Mouse (Mus musculus) heart, postnatal 25 days (tissue): ENCODE data around the gene Rcc2. TPM values are rescaled to one million over a fixed set of nuclear protein-coding genes. Genes with fewer than 3 reads are reported as not detected.

Experiments
- DNase-seq: peaks from one replicate; pipeline ENCODE4 v3.0.0; 2022; ENCODE audit warnings: low spot score
- intact Hi-C: fragments of 180-260 bp; cut with DNase I; formaldehyde crosslinking; loops from one replicate; pipeline ENCODE4 v1.15.1; 2025
- microRNA-seq: library from miRNA; unstranded; fragments of <30 nt; microRNA quantifications from one replicate; pipeline ENCODE4 v1.2.0, GENCODE M21; 2022
- total RNA-seq, 2 experiments: library from RNA; stranded (reverse); gene quantifications; 2 replicates each; pipeline ENCODE4 v1.2.3; 2021

The Rcc2 gene
- total RNA-seq, 2 experiments from 2014 or later = 15.0 to 15.3 TPM

- intact Hi-C loops = no loop called here
- no peak for DNase-seq
These were observed 42.2 kb downstream of the Rcc2 start, which contains the start of gene Padi6 for GRCm38 (mm10) chr4:140742543-140742942. TSS of gene Padi6 (minus strand) at chr4:140742643.

GRCm38 (mm10) chr4:140743086-140743485 lies 42.7 kb downstream of the Rcc2 start:
- intact Hi-C loops = no loop called here

GRCm38 (mm10) chr4:140744654-140745053 lies 44.3 kb downstream of the Rcc2 start:
- DNase-seq = no peak

More at GRCm38 (mm10) chr4:140743086-140743485, 42.7 kb downstream of the Rcc2 start:
- DNase-seq = no peak

GRCm38 (mm10) chr4:140747978-140748377 lies 47.6 kb downstream of the Rcc2 start:
- DNase-seq = no peak

More at GRCm38 (mm10) chr4:140744654-140745053, 44.3 kb downstream of the Rcc2 start:
- intact Hi-C loops = no loop called here

GRCm38 (mm10) chr4:140750328-140750727 lies 50.0 kb downstream of the Rcc2 start:
- no peak for DNase-seq
- intact Hi-C loops = no loop called here

More at GRCm38 (mm10) chr4:140747978-140748377, 47.6 kb downstream of the Rcc2 start:
- intact Hi-C loops = no loop called here

GRCm38 (mm10) chr4:140753366-140753765 lies 53.0 kb downstream of the Rcc2 start:
- DNase-seq = no peak
- intact Hi-C loops = no loop called here

GRCm38 (mm10) chr4:140755811-140756210 lies 55.5 kb downstream of the Rcc2 start:
- intact Hi-C loops = no loop called here
- no peak for DNase-seq

- DNase-seq = no peak
- intact Hi-C loops = no loop called here
These were observed 61.3 kb downstream of the Rcc2 start for GRCm38 (mm10) chr4:140761601-140762000.

- intact Hi-C loops = loop anchor here (1.0 kb wide), 1 partner anchor 139 kb away; no protein-coding TSS in a partner anchor
- DNase-seq = no peak
These were observed 62.8 kb downstream of the Rcc2 start for GRCm38 (mm10) chr4:140763158-140763557.

- DNase-seq = no peak
- intact Hi-C loops = no loop called here
These were observed 65.6 kb downstream of the Rcc2 start for GRCm38 (mm10) chr4:140765936-140766335.

- DNase-seq = no peak
- intact Hi-C loops = no loop called here
These were observed 68.6 kb downstream of the Rcc2 start for GRCm38 (mm10) chr4:140768973-140769372.

GRCm38 (mm10) chr4:140770433-140770832 lies 70.1 kb downstream of the Rcc2 start:
- intact Hi-C loops = no loop called here
- peak; percentile 46 for DNase-seq

- no peak for DNase-seq
- intact Hi-C loops = no loop called here
These were observed 70.8 kb downstream of the Rcc2 start for GRCm38 (mm10) chr4:140771091-140771490.

Small RNA genes lying within 50 kb of the gene (microRNA-seq; reads per million reads assigned to microRNA genes)
- gene Gm23045 (not detected), gene Gm25951 (not detected)

Other genes with a start within 250 kb of the Rcc2 start
- gene Arhgef10l, start 34.5 kb upstream of the Rcc2 start, total RNA-seq = 10 to 100 TPM; 62.4 to 63.9 TPM
- not detected for gene Padi6, start 42.1 kb downstream of the Rcc2 start, total RNA-seq
- under 1 TPM; 0.73 to 0.98 TPM for gene Padi4, start 73.7 kb downstream of the Rcc2 start, total RNA-seq
- gene Padi3, start 110.1 kb downstream of the Rcc2 start, total RNA-seq = under 1 TPM in 1 of 2 experiments, not detected in 1; 0.20 TPM
- not detected for gene Padi1, start 145.2 kb downstream of the Rcc2 start, total RNA-seq
- gene Padi2, start 205.8 kb downstream of the Rcc2 start, total RNA-seq = under 1 TPM; 0.42 to 0.81 TPM